Mouse (Mus musculus): ENCODE results near the gene Fhl2. TPM values are rescaled to one million over a fixed set of nuclear protein-coding genes. Genes with fewer than 3 reads are reported as not detected.
A peak's percentile ranks its signal among the peaks of the same experiment; 100 is the strongest.
"Not testable (repeated sequence)": the region's sequence is repeated elsewhere in the genome, so short reads cannot be mapped to it uniquely, and the experiment has no call there.

Fhl2 gene
- total RNA-seq, 2 experiments from 2014 or later: not detected

- no peak for ATAC-seq (replicated peaks; ENCODE audit: poor library complexity)
Measured at GRCm38 (mm10) chr1:43153538-43153937, 43.2 kb downstream of the Fhl2 start.

- no peak for ATAC-seq (replicated peaks; ENCODE audit: poor library complexity)
Measured at GRCm38 (mm10) chr1:43152626-43153025, 44.2 kb downstream of the Fhl2 start.

DNA sequence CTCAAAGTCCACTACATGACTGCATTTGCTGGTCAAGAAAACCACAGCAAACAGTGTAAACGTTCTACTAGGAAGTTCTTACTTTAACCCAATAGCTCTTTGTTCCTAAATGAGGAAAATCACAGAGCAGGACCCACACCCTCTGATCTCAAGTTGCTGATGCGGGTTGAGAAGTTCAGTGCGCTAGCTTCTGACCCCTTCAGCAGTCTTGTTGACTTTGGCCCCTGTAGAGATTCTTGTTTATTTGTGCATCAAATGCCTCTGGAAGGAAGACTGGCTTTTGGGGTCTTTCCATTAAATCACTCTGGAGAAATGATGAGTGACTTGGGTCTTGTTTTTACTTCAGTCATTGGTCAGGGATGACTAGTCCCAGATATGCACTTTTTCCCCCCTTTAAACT lies 46.6 kb downstream of the Fhl2 start:
- no peak for ATAC-seq (replicated peaks; ENCODE audit: poor library complexity)

DNA sequence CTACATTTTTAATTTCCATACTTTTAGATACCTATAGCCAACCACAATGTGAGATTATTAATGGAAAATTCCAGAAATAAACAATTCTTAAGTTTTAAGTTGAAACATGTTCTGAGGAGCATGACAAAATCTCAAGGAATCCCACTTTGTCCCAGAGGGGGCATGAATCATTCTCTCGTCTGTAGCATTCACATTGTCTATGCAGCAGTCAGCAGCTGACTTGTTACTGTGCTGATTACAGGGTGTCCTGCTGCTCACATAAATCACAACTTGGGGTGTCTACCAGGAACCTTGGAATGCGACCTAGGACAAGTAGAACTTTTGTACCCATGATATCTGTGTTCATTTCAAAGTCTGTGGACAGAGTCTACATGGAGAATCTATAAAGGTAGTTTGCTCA lies 49.3 kb downstream of the Fhl2 start:
- no peak for ATAC-seq (replicated peaks; ENCODE audit: poor library complexity)

DNA sequence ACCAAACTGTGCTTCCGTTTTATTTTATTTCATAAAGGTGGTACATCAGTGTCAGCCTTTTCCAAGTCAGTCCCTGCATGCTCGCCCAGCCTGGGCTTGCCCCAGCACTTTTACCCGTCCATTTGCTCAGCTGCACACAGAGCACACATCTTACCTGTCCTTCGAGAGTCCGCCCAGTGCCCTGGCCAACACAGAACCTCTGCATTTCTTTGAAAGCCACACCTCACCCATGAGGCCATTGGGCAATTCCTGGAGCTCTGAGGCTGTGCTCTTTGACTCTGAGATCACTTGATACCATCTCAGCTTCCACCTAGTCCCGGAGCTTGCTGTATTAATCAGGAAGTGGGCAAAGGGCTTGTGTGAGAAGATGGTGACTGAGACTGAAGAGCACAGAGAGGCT lies 51.4 kb downstream of the Fhl2 start:
- no peak for ATAC-seq (replicated peaks; ENCODE audit: poor library complexity)

DNA sequence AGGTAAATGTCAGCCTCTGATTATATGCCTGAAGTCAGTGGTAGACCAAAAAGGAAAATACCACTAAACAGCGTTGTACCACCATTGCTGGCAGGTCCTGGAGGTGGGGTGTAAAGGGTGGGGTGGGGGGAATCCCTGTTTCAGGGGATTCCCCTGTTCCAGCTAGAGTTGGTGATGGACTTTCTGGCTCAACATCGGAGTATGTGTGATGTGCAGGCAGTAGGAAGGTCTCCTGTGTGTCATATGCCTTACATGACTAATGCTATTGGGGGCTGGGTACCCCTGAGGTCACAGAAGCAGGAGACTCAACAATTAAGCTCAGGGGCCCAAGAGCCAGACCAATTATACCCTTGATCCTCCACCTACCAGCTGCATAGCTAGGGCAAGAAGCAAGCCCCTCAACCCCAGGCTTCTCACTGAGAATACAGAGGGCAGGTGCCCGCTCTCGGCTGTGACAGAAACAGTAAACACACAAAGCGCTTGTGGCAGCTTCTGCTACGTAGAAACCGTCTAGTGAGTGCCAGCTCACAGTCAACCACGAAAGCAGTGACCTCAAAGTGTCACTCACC lies 52.4 kb downstream of the Fhl2 start:
- no peak for ATAC-seq (replicated peaks; ENCODE audit: poor library complexity)

GRCm38 (mm10) chr1:43143791-43144190 lies 53.0 kb downstream of the Fhl2 start:
- no peak for ATAC-seq (replicated peaks; ENCODE audit: poor library complexity)

DNA sequence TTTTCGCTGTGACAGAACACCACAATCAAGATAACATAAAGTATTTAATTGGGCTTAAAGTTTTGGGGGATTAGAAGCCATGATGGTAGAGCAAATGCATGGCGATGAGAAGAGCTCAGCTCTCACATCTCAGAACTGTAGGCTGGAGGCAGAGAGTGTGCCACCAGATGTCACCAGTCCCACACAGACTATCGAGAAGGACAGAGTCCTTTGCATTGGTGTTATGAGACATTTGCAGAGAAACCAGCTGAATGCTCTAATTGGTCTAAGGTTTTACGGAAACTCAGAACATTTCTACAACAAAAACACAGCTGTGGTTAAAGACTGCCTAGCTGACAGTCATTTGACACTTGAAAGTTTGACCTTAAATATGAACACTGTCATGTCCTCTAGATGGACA lies 53.5 kb downstream of the Fhl2 start:
- ATAC-seq (replicated peaks; ENCODE audit: poor library complexity): no peak

DNA sequence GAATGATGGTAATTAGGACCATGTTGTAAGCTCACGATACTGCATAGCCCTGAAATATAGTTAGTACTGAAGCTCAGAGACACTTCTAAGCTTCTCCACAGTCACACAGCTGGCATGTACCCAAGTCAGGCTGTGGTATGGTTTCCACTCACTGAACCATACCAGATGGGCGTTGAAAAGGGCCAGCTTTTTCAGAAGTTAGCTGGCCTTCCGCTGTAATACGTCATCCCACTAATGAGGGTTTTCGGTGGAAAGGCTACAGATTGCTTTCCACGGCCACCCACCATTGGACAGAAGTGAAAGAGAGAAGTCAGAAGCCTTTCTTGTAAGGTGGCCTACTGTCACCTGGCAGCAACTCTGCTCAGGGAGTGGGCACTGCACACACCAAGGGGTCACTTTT lies 53.9 kb downstream of the Fhl2 start:
- ATAC-seq (replicated peaks; ENCODE audit: poor library complexity): no peak

DNA sequence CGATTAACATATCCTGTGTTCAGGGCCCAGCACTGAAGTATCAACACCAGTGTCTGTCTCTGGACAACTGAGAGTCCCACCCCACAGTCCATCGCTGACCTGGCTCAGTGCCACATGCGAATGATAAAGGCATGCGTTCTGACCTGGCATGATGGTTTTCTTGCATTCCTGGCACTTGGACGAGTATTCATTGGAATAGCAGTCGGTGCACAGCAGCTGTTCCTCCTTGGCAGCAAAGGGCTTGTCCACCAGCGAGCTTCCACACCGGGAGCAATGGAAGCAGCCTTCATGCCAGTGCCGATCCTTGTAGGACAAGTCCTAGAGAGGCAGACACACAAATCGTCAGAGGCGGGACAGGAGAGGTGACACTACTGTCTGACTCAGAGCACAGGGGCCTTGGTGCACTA lies 55.2 kb downstream of the Fhl2 start:
- ATAC-seq (replicated peaks; ENCODE audit: poor library complexity): no peak

DNA sequence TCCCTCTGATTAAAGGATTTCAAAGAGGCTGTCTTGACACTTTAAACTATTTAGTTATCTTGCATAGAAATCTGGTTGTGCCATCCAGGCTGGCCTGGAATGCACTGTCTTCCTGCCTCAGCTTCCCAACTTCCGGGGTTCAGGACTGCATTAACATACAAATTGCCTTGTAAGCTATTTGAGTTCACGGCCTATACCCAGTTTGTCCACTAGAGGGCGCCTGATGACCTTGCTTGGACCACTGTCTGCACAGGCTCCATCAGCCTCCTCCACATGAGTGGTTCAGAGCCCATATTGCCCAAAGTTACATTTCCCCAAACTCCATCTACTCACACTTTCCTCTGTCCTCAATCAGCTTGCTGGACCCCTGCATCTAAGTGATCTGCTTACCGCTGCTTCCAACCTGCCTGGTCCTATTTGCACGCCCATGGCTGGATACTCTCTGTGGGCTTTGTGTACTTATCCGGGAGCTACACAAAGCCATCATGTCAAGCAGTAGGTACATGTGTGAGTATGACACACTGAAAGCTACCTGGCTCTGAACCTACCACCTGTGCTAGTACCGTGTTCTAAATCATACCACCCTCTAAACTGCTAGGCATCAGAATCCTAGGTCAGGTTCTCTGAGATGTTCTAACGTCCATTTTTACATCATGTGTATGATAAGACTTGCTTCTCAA lies 57.1 kb downstream of the Fhl2 start:
- peak; percentile 97 for ATAC-seq (replicated peaks; ENCODE audit: poor library complexity)

GRCm38 (mm10) chr1:43138268-43138812 lies 58.4 kb downstream of the Fhl2 start:
- peak; percentile 47; the same call in 1 of the 2 replicates for ATAC-seq (replicated peaks; ENCODE audit: poor library complexity)

DNA sequence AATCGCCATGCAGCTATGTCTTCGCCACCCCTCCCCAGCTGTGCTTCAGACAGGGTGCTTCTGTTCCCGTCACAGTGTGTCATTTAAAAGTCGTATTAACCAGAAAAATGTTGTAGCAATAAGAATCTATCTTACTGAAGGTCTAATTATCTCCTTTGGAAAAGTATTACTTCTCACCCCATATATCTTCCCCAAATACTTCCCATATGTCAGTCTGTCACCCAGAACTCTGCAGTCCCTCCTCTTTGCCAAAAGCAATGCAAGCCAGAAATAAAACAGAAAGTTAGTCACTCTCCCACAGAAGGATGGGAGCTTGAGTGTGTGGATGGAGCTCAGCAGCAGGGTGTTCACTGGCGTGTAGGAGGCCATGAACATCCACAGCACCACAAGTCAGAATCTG lies 59.5 kb downstream of the Fhl2 start:
- no peak for ATAC-seq (replicated peaks; ENCODE audit: poor library complexity)

- ATAC-seq (replicated peaks; ENCODE audit: poor library complexity): not testable (repeated sequence)
Measured at GRCm38 (mm10) chr1:43136488-43137029, 60.2 kb downstream of the Fhl2 start.

GRCm38 (mm10) chr1:43131591-43131990 lies 65.2 kb downstream of the Fhl2 start:
- ATAC-seq (replicated peaks; ENCODE audit: poor library complexity): no peak

- ATAC-seq (replicated peaks; ENCODE audit: poor library complexity): no peak
Measured at GRCm38 (mm10) chr1:43130219-43130981, 66.4 kb downstream of the Fhl2 start.

GRCm38 (mm10) chr1:43127820-43128610 lies 68.8 kb downstream of the Fhl2 start:
- ATAC-seq (replicated peaks; ENCODE audit: poor library complexity): no peak

GRCm38 (mm10) chr1:43127196-43127595 lies 69.6 kb downstream of the Fhl2 start:
- ATAC-seq (replicated peaks; ENCODE audit: poor library complexity): no peak

- ATAC-seq (replicated peaks; ENCODE audit: poor library complexity): no peak
Measured at GRCm38 (mm10) chr1:43124726-43125125, 72.1 kb downstream of the Fhl2 start.

- no peak for ATAC-seq (replicated peaks; ENCODE audit: poor library complexity)
Measured at GRCm38 (mm10) chr1:43122616-43123015, 74.2 kb downstream of the Fhl2 start.

GRCm38 (mm10) chr1:43120950-43121349 lies 75.8 kb downstream of the Fhl2 start:
- ATAC-seq (replicated peaks; ENCODE audit: poor library complexity): no peak

All from megakaryocyte progenitor cell, adult 5-6 weeks (primary cell).